Mouse (Mus musculus) adrenal gland, postnatal 36 days (tissue): Measurements from ENCODE around the gene Fndc8. TPM values are rescaled to one million over a fixed set of nuclear protein-coding genes. Genes with fewer than 3 reads are reported as not detected.
A peak's percentile ranks its signal among the peaks of the same experiment; 100 is the strongest.

ENCODE experiments used
- DNase-seq, 2 experiments: peaks; one replicate each; pipeline ENCODE4 v3.0.0; 2021; ENCODE audit warnings: mixed read lengths in 1 of 2
- total RNA-seq, 2 experiments: library from RNA; stranded (reverse); gene quantifications; 2 replicates each; pipeline ENCODE4 v1.2.3; 2021

The Fndc8 gene
- total RNA-seq, 2 experiments from 2014 or later = not detected

DNA sequence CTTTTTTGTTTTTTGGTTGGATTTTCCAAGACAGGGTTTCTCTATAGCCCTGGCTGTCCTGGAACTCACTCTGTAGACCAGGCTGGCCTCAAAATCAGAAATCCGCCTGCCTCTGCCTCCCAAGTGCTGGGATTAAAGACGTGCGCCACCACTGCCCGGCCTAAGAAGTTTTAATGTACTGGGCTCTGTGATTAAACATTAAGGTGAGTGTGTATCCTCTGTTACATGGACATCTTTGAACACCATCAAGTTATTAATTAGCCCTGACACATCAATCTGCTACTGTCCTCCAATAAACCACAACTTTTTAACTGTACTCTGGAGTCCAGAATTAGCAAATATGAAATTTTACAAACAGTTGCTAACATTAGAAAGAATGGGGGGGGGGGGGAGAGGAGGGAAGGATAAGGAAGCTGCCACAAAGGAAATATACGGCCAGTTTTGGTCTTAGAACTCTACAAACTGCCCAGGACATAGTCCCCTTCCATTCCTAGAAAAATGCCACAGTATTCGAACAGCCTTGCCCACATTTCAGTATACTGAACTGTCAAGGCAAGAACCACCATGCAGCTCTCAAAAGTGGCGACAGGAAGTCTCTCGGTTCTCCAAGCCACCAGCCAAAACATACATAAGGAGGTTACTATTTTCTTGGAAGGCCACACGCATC, 22.3 kb upstream of the Fndc8 start:
- DNase-seq = no peak

DNA sequence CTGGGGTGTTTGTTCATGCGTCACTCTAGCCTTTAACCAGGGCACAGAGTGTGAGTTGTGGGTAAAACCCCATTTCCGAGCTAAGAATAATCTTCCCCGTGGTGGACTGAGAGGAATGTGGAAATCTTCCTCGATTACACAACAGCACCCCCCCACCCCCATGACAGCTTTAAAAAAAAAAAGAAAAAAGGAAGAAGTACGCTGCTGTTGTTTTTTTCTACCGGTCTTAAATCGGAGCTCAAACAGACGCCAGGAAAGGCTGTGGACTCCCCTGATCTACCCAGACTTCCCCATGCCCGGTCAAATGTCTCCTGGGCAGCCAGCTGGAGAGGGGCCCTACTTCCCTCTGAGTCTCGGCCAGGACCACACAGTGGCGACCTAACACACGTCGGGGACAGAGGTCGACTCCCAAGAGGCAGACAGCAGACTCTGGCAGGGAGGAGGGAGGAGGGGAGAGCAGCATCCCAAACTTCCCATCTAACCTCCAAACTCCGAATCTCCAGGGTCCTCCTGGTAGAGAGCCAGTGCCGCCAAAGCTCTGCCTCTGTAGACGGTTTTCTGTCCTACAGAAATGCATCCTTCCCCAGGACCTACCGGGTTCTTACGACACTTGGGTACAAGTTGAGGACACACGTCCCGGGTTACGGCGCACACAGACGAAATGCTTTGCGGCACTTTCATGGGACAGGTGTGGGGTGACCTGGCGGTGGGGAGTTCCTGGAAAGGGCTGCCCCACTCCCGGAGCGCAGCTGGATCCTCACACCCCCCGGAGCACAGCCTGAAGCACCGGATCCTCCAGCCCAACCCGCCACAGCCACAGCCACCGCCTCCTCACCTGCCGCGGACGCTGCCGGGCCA, 21.5 kb upstream of the Fndc8 start:
- DNase-seq = peak; percentile 45 to 59

DNA sequence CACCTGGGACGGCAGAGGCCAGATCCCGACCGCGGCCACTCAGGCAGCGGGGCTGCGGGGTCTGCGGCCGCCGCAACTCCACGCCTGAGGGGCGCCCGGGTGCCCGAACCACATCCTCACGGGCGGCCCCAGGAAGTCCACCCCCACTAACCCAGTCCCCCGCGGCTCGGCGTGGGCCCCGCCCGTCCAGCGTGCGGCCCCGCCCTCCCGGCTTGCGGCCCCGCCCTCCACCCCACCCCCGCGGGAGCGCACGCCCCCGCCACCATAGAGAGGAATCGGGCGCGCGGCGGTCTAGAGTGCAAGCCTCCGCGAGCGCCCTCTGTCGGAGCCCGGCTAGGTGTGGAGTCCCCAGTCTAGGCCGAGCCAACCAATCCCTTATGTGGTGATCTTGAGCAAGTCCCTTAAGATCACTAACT, 20.9 kb upstream of the Fndc8 start, which contains the start of gene Rffl:
Gene Rffl (minus strand): TSS at position 180 of the 416 bp plus-strand sequence.
- DNase-seq = peak; percentile 94 to 98

DNA sequence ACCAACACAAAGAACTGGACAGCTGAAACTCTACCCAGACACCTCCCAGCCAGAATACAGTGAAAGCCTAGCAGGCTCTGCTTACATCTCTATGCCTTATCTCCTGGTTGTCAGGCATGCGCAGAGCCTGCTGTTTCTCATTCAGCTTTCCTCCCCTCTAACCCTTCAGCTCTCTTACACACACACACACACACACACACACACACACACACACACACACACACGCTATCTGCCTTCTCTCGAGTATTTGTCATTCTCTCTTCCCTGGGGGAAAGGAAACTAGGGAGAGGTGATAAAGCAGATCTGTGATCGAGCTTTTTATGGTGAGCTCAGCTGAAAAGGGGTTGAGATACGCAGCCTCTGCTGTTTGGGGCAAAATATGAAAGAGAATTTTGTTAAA, 17.0 kb upstream of the Fndc8 start:
- DNase-seq = no peak

DNA sequence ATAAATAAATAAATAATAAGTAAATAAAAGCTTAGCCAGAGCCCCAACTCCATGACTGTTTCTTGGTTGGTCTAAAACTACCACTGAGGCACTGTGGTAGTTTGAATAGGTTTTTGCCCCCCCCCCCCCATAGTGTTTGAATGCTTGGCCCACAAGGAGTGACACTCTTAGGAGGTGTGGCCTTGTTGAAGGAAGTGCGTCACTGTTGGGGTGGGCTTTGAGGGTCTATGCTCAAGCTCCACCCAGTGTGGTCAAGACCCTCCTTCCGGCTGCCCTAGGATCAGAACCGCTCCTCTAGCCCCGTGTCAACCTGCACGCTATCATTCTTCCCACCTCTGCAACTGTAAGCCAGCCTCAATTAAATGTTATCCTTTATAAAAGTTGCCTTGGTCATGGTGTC, 16.3 kb upstream of the Fndc8 start:
- DNase-seq = no peak

DNA sequence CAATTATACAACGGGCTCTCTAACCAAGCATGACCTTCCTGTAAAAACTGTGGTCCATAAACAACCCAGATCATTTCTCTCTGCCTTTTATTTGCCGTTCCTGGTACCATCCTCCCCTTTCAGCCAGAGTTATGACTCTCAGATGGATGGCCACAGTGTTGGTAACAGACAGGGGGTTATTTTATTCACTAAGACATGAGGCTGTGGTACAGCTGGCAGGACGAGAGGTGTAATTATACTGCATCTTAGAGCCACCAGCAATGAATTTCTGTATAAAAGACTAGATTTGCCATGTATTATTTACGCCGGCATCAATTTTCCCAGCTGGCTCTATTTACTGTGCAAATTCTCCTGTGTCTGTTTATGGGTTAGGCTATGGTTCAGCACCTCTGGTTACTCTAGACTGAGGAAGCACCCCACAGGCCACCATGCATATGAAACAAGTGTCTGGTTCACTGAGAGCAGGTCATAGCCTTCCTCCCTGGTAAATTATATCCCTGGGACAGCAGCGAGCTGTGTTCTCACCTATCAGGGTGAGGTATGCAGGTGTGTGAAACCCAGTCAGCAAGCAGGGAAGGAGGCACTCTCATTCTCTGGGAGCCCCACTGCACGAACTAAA, 14.1 kb upstream of the Fndc8 start:
- DNase-seq = no peak

DNA sequence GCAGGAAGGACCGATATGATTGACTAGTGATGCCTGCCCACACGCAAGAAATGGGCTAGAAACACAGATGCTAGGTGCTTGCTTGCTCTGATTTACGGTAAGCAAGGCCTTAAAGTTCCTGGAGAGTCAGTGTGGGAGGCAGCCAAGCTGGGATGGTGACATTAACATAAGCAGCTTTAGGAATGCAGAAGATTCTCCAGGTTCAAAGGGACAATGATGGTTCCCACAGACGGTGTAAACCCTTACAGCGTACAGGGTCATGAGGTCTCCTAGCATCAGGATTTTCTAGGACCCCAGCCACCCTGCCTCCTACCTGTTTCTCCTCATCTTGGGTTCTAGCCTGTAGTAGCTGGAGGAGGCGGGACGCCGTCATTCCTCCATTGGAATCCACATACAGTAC, 8.7 kb upstream of the Fndc8 start:
- no peak for DNase-seq

DNA sequence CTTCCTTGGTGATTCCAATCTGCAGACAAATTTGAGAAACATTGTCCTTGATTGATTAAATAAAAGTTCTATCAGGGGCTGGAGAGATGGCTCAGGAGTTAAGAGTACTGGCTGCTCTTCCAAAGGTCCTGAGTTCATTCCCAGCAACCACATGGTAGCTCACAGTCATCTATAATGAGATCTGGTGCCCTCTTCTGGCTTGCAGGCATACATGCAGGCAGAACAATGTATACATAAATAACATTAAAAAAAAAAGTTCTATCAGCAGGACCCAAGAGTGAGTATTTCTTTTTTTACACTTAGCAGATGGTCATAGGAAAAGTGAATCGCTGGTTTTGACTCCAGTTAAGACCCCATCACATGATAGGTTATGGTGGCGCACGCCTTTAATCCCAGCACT, 5.4 kb upstream of the Fndc8 start:
- DNase-seq = no peak

DNA sequence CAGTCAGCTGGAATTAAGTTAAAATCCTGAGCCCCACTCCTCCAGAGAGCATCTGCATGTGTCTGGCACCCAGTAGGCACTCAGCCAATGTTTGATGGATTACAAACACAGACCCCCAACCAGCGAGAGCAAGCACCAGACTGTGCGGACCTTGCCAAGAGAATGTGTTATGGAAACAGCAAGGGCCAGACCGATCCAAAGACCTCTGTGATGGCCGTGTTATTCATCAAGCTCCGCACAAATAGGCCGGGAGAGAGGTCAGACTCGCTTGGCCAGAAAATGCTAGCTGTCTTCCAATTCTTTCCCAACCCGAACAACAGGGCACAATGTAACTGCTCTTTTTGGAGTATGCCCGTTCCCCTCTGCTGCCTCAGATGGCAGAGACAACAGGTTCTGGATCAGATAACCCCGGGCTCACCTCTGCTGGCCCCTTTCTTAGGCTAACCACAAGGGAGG, 3.4 kb upstream of the Fndc8 start:
- peak in 1 of 2 experiments; percentile 41 for DNase-seq

DNA sequence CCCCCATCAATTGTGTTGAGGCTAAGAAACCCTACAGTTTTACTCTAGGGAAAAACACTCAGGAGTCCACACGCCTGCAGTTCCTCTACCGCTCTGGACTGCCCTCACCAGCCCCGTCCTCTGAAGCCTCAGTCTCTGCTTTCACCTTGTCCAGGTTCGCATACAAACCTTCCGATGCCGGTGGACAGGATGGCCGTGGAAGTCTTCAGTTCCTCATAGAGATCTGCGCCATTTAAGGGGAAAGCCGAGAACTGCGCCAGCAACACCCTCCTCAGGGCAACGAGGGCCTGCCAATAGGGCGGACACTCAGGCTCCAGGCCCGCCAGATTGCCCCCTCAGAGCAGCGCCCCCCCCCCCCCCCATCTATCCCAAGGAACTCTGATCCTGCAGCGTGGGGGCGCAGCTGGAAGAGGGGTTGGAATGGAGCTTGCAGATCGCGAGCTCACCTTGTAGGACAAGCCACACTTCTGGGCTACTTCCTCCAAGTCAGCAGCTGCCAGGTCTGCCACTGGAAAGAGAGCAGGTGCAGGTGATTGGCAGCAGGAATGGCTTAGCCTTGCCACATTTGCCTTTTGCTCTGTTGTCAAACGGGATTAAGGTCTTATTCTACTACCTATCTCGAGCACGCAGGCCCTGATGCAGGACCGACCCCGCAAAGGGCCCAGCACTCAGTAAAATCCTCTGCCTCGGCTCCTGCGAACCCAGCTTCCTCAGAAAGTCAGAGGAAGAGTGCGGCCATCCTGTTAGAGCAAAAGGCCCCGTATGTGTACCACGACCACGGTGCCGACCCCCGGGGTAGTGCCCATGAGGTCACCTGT, 2.2 kb upstream of the Fndc8 start:
- peak; percentile 17 to 26 for DNase-seq

DNA sequence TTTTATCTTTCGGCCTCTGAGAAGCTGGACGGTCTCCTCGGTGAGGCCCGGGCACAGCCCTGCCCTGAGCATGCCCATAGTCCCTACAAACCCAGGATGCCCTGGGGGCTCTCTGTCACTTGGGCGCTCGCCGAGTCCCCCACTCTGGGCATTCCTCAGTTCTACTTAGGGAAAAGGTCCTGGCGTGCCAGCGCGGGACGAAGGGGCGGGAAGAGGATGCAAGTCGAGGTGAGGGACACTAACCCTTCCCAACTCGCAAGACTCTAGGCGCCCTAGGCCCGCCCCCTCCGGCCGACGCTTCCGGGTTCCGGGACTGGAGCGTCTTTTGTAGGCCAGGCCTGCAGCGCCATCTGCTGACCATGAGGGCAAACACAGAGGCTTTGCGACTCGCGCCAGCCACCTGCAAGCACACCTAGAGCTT, 1.6 kb upstream of the Fndc8 start, which contains the start of gene Rad51d:
Gene Rad51d (minus strand): TSS at position 273 of the 421 bp plus-strand sequence.
- DNase-seq = peak; percentile 96 to 98

DNA sequence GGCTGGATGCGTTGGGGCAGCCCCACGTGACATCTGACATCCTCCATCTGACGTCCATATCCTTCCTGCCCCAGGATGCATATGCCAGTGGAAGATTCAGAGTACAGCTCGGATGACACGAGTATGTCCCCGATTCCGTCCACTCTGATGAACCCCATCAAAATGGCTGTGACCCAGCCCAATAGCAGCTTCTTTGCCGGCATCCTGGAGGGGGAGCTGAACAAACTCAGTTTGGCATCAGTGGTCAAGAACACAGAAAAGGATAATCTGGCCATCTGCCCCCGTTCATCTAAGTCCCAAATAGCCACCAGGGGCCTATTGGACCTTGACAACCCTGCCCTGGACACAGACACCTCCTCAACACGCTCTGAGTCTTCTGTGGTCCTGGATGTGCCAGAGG, 5.6 kb downstream of the Fndc8 start:
- DNase-seq = no peak

DNA sequence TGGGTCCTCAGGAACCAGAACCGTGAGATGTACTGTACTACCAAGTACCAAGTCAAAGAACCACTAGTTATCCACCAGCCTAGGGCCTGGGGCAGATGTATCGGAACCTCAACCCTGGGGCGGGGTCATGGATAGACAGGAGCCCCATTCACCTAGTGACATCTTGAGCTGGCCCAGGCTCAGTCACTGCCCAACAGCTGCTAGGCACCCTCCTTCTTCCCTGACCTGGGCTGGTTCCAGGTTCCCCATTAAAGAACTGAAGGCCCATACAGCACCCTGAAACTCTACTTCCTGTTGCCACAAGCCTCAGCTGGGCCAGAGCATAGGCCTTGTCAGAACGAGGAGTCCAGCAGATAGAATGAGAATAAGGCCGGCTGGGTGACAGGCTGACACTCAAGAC, 7.8 kb downstream of the Fndc8 start:
- DNase-seq = no peak

DNA sequence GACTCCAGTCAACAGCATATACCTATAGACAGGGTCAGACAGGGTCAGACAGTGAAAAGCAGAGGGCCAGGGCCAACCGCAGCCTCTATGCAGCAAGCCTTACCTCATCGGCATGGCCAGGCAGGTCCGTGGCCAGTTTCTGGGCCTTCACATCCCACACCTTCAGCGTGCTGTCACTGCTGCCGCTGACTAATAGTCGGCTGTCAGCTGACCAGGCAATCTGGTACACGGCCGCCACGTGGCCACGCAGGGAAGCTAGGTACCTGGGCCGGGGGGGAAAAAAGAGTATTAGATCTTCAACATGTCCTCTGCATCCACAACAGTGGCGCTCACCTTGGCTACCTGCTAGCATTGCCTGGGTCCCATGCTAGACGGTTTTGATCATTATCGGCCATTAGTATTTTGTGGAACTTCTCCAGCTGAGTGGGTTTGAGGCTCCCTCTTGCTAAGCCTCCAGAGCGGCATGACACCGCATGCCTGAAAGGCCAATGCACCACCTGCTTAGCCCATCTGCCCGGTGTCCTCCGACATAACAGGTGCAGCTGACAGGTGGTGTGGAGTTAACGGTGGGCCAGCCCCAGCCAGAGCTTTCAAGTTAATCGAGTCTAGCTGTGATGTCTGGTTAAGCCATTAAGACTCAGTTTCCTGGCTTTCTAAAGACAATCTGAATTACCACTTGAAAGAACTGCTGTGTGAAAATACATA, 9.8 kb downstream of the Fndc8 start:
- no peak for DNase-seq

DNA sequence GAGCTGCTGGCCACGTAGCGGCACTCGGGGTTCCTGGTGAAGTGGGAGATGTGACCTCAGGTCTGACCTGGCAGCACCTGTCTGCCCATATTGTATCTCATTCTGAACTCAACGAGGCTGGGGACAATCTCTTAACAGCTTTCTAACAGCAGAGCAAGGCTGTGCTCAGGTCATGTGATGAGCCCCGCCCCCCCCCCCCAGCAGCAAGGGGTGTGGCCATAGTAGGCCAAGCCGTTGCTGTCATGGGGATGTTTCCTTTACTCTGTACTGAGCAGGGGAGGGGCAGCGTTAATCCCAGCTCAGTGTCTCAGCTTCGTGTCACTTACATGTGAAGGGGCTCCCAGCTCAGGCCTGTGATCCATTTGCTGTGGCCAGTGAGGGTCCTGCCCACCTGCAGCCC, 13.0 kb downstream of the Fndc8 start:
- DNase-seq = no peak

DNA sequence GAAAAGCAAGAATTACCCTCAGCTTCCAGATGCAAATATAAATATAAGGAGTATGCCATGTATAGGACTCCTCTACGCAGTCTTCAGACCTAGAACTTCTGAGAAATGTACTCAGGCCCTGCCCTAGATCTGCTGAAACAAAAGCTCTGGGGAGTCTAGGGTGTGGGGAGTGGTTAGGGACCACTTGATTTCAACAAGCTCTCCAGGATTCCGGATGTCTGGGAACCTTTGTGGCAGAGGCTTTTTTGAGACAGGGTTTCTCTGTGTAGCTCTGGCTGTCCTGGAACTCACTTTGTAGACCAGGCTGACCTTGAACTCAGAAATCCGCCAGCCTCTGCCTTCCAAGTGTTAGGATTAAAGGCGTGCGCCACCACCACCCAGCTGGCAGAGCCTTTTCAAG, 13.9 kb downstream of the Fndc8 start:
- no peak for DNase-seq

DNA sequence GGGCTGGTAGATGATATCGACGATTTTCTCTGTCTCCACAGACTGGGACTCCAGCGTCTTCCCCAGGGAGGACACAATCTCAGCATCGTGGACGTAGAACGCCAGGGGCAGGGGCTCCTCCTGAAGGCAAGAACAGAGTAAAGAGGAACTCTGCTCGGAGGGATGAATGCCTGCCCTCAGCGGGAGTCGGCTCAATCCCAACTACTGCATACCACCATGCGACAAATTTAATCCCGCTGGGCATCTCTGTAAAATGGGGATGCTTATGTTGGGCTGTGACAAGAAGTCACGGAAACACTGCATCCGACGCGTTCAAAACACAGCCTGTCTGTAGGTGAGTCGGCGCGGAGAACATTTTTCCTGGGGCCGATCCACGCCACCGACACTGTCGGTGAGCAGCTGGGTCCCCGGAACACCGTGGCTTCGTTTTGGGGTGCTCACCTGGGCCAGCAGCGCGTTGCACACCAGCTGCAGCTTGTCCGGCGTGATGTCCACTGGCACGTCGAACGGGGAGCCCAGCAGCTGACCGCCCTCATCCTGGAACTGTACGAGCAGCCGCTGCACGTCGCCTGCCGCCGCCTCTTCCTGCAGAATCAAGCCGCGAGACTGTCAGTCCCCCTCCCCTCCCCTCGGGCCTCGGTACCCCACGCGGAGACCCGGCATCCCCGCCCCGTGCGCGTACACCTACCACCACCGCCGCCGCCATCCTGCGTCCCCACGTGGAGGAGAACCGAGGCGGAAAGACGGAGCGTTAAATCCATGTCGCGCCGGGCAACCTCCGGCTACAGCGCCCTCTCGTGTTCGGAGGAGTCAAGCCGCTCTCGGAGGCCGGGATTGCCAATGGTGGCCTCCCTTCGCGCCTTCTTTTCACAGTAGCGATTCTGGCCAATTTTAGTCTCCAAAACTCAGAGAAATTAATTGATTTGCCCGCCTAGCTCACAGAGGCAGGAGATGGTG, 16.0 kb downstream of the Fndc8 start, which contains the start of gene Nle1:
Gene Nle1 (minus strand): TSS at position 761 of the 957 bp plus-strand sequence.
- peak; percentile 93 to 94 for DNase-seq

DNA sequence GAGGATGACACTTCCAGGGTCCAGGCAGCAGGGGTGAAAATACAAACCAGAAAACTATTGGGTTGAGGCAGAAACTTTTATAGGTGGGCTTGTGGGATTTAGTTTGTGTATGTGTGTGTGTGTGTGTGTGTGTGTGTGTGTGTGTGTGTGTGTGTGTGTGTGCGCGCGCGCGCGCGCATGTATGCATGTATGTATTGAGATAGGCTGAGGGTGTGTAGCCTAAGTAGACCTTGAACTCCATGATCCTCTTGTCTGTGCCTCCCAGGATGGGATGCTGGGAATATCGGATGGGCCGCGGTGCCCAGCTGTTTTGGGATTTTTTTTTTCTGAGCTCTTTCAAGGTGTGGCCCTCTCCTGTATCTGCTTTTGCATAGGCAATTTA, 16.7 kb downstream of the Fndc8 start:
- no peak for DNase-seq

DNA sequence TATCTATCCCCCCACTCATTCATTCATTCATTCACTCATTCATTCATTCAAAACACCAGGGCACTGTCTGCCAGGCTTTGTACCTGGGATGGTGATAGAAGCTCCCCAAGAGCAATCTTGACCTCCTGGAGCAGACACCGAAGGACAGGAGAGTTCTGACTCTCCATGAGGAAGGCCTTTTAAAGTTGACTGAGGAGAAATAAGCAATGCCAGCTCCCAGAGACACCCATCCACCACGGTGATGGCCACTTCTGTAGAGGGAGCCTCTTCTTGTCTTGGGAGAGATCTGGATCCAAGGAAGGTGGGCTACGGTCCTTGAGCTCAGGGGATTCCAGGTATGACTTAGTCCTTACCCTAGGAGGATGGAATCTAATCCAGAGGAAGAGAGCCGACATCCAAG, 18.3 kb downstream of the Fndc8 start, which contains the start of gene Unc45b:
Gene Unc45b (plus strand): TSS at position 301 of the 400 bp plus-strand sequence.
- no peak for DNase-seq
